Mouse (Mus musculus) MEL (cell line): ENCODE data around the gene Polr2h.

Experiments used
- CTCF ChIP-seq, 3 experiments: IDR thresholded peaks in 2 of 3; conservative IDR thresholded peaks in 1 of 3; 2 replicates each; pipeline ENCODE4 v1.5.1; 2011 to 2012; ENCODE audit warnings: low read length in 3 of 3, low read depth in 2 of 3, mild to moderate bottlenecking in 2 of 3, improper control_type of control experiment in 1 of 3, inconsistent platforms in 1 of 3, mixed read lengths in 1 of 3, moderate library complexity in 1 of 3; ENCODE audit not compliant: control insufficient read depth in 1 of 3, insufficient read depth in 1 of 3, poor library complexity in 1 of 3, severe bottlenecking in 1 of 3
- ELF1 ChIP-seq: IDR thresholded peaks from 2 replicates; pipeline ENCODE4 v1.6.1; 2014; ENCODE audit warnings: low read depth, mild to moderate bottlenecking, inconsistent platforms, low read length, improper control_type of control experiment, moderate library complexity
- POLR2A ChIP-seq, 2 experiments: IDR thresholded peaks; 2 replicates each; pipeline ENCODE4 v1.6.1; 2011 to 2012; ENCODE audit warnings: low read length in 2 of 2, mild to moderate bottlenecking in 2 of 2, control low read depth in 1 of 2, improper control_type of control experiment in 1 of 2, low read depth in 1 of 2, moderate library complexity in 1 of 2; ENCODE audit not compliant: control insufficient read depth in 1 of 2, insufficient read depth in 1 of 2, poor library complexity in 1 of 2

DNA sequence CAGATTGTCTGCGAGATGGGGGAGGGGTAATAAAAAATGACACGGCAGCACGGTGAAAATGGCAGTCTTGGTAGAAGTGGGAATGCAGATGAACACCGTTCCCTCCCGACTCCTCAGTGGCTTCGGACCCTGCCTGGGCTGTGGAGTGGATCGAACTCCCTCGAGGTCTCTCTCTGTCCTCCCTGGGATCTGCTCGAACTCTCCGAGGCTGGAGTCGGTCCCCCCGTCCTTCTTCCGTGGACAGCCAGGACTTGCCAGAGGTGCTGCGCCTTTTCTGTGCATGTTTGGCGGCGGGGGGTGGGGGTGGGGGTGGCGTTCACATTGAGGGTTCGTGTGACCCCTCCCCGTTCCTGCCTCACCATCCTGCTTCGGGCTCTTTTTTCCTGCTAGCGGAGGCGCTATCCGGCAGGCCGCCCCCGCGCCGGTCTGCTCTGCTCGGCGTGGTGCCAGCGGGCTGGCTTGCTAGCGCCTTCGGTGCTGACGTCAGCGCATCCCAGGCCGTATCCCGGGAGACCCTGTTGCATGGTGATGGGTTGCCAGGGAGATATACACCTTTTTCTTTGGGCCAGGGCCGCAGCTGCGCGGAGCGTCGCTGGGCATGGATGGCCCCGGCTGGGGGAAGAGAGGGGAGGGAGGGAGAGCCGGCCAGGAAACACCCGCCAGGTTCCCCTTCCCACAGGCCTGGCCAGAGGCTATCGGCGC is 21.7 kb upstream of the Polr2h start:
- TF ChIP-seq POLR2A (IDR thresholded peaks at IDR 0.05; ENCODE audit: control insufficient read depth in 1 of 2, insufficient read depth in 1 of 2, low read depth in 1 of 2, low read length in 2 of 2, poor library complexity in 1 of 2): no peak
- no peak for TF ChIP-seq ELF1
- no peak for TF ChIP-seq CTCF (IDR thresholded peaks at IDR 0.05 in 2 of 3, conservative IDR thresholded peaks at IDR 0.05 in 1 of 3; ENCODE audit: control insufficient read depth in 1 of 3, insufficient read depth in 1 of 3, low read depth in 2 of 3, low read length in 3 of 3, poor library complexity in 1 of 3, severe bottlenecking in 1 of 3)
